ENCODE assay signal across 13 mouse cellular contexts in genomic region chr1:89921806-89922205, GRCm38 (mm10). TPM values are rescaled to one million over a fixed set of nuclear protein-coding genes. Genes with fewer than 3 reads are reported as not detected.
DNase-seq lines count a peak whose midpoint lies in the region; ATAC-seq and TF ChIP-seq lines count a peak whose summit lies in the region.
"Had no signal": no experiment of that assay in that cellular context is flagged by ENCODE, and none has a peak within 500 bp of the region (broad histone marks: within the 10 kb centered on the region; RNA-seq: fewer than 3 reads in every experiment).

No protein-coding gene starts in this region.

- H3K36me3 ChIP-seq in forebrain, postnatal 0 days (ENCODE audit: insufficient read depth) = no peaks in the 10 kb centered on the region
- H3K36me3 ChIP-seq in forebrain, embryonic 15.5 days = no peaks in the 10 kb centered on the region
- no peaks in the 10 kb centered on the region for H3K36me3 ChIP-seq in midbrain, embryonic 10.5 days
- no peaks in the 10 kb centered on the region for H3K36me3 ChIP-seq in midbrain, embryonic 13.5 days
- H3K36me3 ChIP-seq in hindbrain, embryonic 16.5 days (ENCODE audit: control insufficient read depth, insufficient read depth, low read length) = no peaks in the 10 kb centered on the region
- H3K36me3 ChIP-seq in neural tube, embryonic 13.5 days = no peaks in the 10 kb centered on the region
- H3K36me3 ChIP-seq: embryonic facial prominence, embryonic 13.5 days; limb, embryonic 15.5 days had no signal

- H3K4me2 ChIP-seq in forebrain, postnatal 0 days (ENCODE audit: low read depth) = no peak overlapping the region
- no peak overlapping the region for H3K4me2 ChIP-seq in forebrain, embryonic 15.5 days (replicated peaks)
- no peak overlapping the region for H3K4me2 ChIP-seq in midbrain, embryonic 13.5 days (replicated peaks)
- H3K4me2 ChIP-seq in hindbrain, embryonic 16.5 days (ENCODE audit: low read length) = peak overlapping the region; percentile 51; the same call in 1 of the 2 replicates
- peak overlapping the region; percentile 50 for H3K4me2 ChIP-seq in neural tube, embryonic 13.5 days
- H3K4me2 ChIP-seq: embryonic facial prominence, embryonic 13.5 days; limb, embryonic 15.5 days had no signal

- ATAC-seq in forebrain, postnatal 0 days = peak; percentile 46
- ATAC-seq in forebrain, embryonic 15.5 days (replicated peaks) = no peak
- no peak for ATAC-seq in midbrain, embryonic 13.5 days
- no peak for ATAC-seq in hindbrain, embryonic 16.5 days
- ATAC-seq in neural tube, embryonic 13.5 days (ENCODE audit: low read depth) = no peak
- ATAC-seq: Patski had no signal

- peaks cover 94% of the 10 kb centered on the region for H3K27me3 ChIP-seq in forebrain, postnatal 0 days (ENCODE audit: insufficient read depth, low read length)
- peaks cover 99% of the 10 kb centered on the region for H3K27me3 ChIP-seq in forebrain, embryonic 15.5 days
- peaks cover 100% of the 10 kb centered on the region for H3K27me3 ChIP-seq in midbrain, embryonic 10.5 days (ENCODE audit: low read depth, poor library complexity, severe bottlenecking)
- H3K27me3 ChIP-seq in midbrain, embryonic 13.5 days = peaks cover 100% of the 10 kb centered on the region
- H3K27me3 ChIP-seq in hindbrain, embryonic 16.5 days (replicated peaks; ENCODE audit: control insufficient read depth, insufficient read depth, low read length) = peaks cover 63% of the 10 kb centered on the region
- H3K27me3 ChIP-seq in neural tube, embryonic 13.5 days = peaks cover 82% of the 10 kb centered on the region

- DNase-seq in forebrain, postnatal 0 days = peak; percentile 35
- no peak for DNase-seq in midbrain, embryonic 10.5 days (ENCODE audit: low spot score)
- no peak for DNase-seq in right cerebral cortex, postnatal 10 days (ENCODE audit: low spot score in 2 of 2)
- no peak for DNase-seq in layer of hippocampus, adult 8-10 months (ENCODE audit: low spot score in 2 of 2)
- DNase-seq: kidney, postnatal 4 days had no signal

- no peaks in the 10 kb centered on the region for H3K9me3 ChIP-seq in forebrain, postnatal 0 days (ENCODE audit: low read length)
- no peaks in the 10 kb centered on the region for H3K9me3 ChIP-seq in forebrain, embryonic 15.5 days
- peaks cover 8% of the 10 kb centered on the region; the same call in 1 of the 2 replicates for H3K9me3 ChIP-seq in midbrain, embryonic 10.5 days (replicated peaks)
- 0 out of 2 replicates have a peak, but pooled peaks cover 6% of the 10 kb centered on the region for H3K9me3 ChIP-seq in midbrain, embryonic 13.5 days
- no peaks in the 10 kb centered on the region for H3K9me3 ChIP-seq in hindbrain, embryonic 16.5 days (ENCODE audit: control insufficient read depth, low read length)
- no peaks in the 10 kb centered on the region for H3K9me3 ChIP-seq in neural tube, embryonic 13.5 days
- H3K9me3 ChIP-seq: embryonic facial prominence, embryonic 13.5 days; limb, embryonic 15.5 days had no signal

- no peak overlapping the region for H3K4me3 ChIP-seq in forebrain, postnatal 0 days (ENCODE audit: low read depth, low read length)
- H3K4me3 ChIP-seq in forebrain, embryonic 15.5 days = no peak overlapping the region
- H3K4me3 ChIP-seq in midbrain, embryonic 10.5 days = 0 out of 2 replicates have a peak overlapping the region, but pooled peaks have one; percentile 48
- H3K4me3 ChIP-seq in midbrain, embryonic 13.5 days (replicated peaks) = no peak overlapping the region
- no peak overlapping the region for H3K4me3 ChIP-seq in hindbrain, embryonic 16.5 days (ENCODE audit: low read length)
- H3K4me3 ChIP-seq in neural tube, embryonic 13.5 days = no peak overlapping the region
- H3K4me3 ChIP-seq: embryonic facial prominence, embryonic 13.5 days; limb, embryonic 15.5 days had no signal

- peak; percentile 41 for TF ChIP-seq CTCF in forebrain, postnatal 0 days (IDR thresholded peaks at IDR 0.05; ENCODE audit: low read depth)

- H3K9ac ChIP-seq in forebrain, postnatal 0 days = no peak overlapping the region
- no peak overlapping the region for H3K9ac ChIP-seq in forebrain, embryonic 15.5 days (replicated peaks)
- no peak overlapping the region for H3K9ac ChIP-seq in midbrain, embryonic 13.5 days (replicated peaks)
- no peak overlapping the region for H3K9ac ChIP-seq in hindbrain, embryonic 16.5 days (ENCODE audit: low read depth, low read length)
- H3K9ac ChIP-seq in neural tube, embryonic 13.5 days = 0 out of 2 replicates have a peak overlapping the region, but pooled peaks have one; percentile 9
- H3K9ac ChIP-seq: embryonic facial prominence, embryonic 13.5 days; limb, embryonic 15.5 days had no signal

- 2% methylated on average over 10 of the region's 10 CpGs for WGBS in forebrain, postnatal 0 days
- 3% methylated on average over 10 of the region's 10 CpGs for WGBS in forebrain, embryonic 15.5 days
- WGBS in midbrain, embryonic 10.5 days = 3% methylated on average over 10 of the region's 10 CpGs
- WGBS in midbrain, embryonic 13.5 days = 3% methylated on average over 10 of the region's 10 CpGs
- WGBS in hindbrain, embryonic 16.5 days = 5% methylated on average over 10 of the region's 10 CpGs
- 3% methylated on average over 10 of the region's 10 CpGs for WGBS in neural tube, embryonic 13.5 days

- no peak overlapping the region for H3K27ac ChIP-seq in forebrain, postnatal 0 days (ENCODE audit: low read depth, low read length)
- H3K27ac ChIP-seq in forebrain, embryonic 15.5 days (replicated peaks) = no peak overlapping the region
- no peak overlapping the region for H3K27ac ChIP-seq in midbrain, embryonic 10.5 days (replicated peaks)
- H3K27ac ChIP-seq in midbrain, embryonic 13.5 days = no peak overlapping the region
- no peak overlapping the region for H3K27ac ChIP-seq in hindbrain, embryonic 16.5 days (ENCODE audit: low read depth, low read length)
- H3K27ac ChIP-seq in neural tube, embryonic 13.5 days (replicated peaks) = no peak overlapping the region
- H3K27ac ChIP-seq: embryonic facial prominence, embryonic 13.5 days; limb, embryonic 15.5 days had no signal

- no peaks in the 10 kb centered on the region for H3K4me1 ChIP-seq in forebrain, postnatal 0 days (ENCODE audit: insufficient read depth)
- H3K4me1 ChIP-seq in forebrain, embryonic 15.5 days = peaks cover 12% of the 10 kb centered on the region
- peaks cover 50% of the 10 kb centered on the region for H3K4me1 ChIP-seq in midbrain, embryonic 10.5 days
- peaks cover 43% of the 10 kb centered on the region for H3K4me1 ChIP-seq in midbrain, embryonic 13.5 days (replicated peaks)
- peaks cover 21% of the 10 kb centered on the region for H3K4me1 ChIP-seq in hindbrain, embryonic 16.5 days (ENCODE audit: control insufficient read depth, insufficient read depth, low read depth, low read length)
- H3K4me1 ChIP-seq in neural tube, embryonic 13.5 days (replicated peaks) = peaks cover 56% of the 10 kb centered on the region

RNA-seq across cellular contexts. Expression of gene Gbx2, which starts 9.2 kb away (rescaled TPM):
- total RNA-seq in forebrain, postnatal 0 days (2014; rRNA removed) = 9.2 and 14.4 TPM in 2 replicates
- polyA plus RNA-seq in forebrain, postnatal 0 days (2015; fragmentation: Nextera tagmentation; extraction: Ambion mirVana) = 9.1 and 21.2 TPM in 2 replicates
- polyA plus RNA-seq in forebrain, embryonic 15.5 days (2015; fragmentation: Nextera tagmentation; extraction: Ambion mirVana) = 9.3 and 15.0 TPM in 2 replicates
- polyA plus RNA-seq in midbrain, embryonic 10.5 days (2016; fragmentation: Nextera tagmentation; extraction: Ambion mirVana) = 3.6 and 4.6 TPM in 2 replicates
- 33.3 and 72.3 TPM in 2 replicates for polyA plus RNA-seq in midbrain, embryonic 13.5 days (2015; fragmentation: Nextera tagmentation; extraction: Ambion mirVana)
- polyA plus RNA-seq in hindbrain, embryonic 16.5 days (2015; fragmentation: Nextera tagmentation; extraction: Ambion mirVana) = 33.0 and 35.8 TPM in 2 replicates
- polyA plus RNA-seq in neural tube, embryonic 13.5 days (2015; fragmentation: Nextera tagmentation; extraction: Ambion mirVana) = 42.7 and 44.6 TPM in 2 replicates
- under 1 TPM in 1 of 4 experiments, not detected in 3; 0.20 TPM for total RNA-seq in layer of hippocampus, adult 8-10 months (2022)
- polyA plus RNA-seq: heart, postnatal 0 days had no signal

Comparison
In these comparisons a context has a peak if more than half of its experiments do, and no peak if none do; other contexts are left out.
1. H3K4me2 ChIP-seq: peak in hindbrain, embryonic 16.5 days (single experiment) and neural tube, embryonic 13.5 days (single experiment); none in forebrain, postnatal 0 days (single experiment), forebrain, embryonic 15.5 days (single experiment) and midbrain, embryonic 13.5 days (single experiment).